Mouse (Mus musculus): ENCODE results near the gene Plekhj1.

GRCm38 (mm10) chr10:80832818-80833217, 34.4 kb upstream of the Plekhj1 start:
- no peak for TF ChIP-seq EP300 (IDR thresholded peaks at IDR 0.05)
- no peak for TF ChIP-seq CTCF (IDR thresholded peaks at IDR 0.05)

Measured in lung, postnatal 0 days (tissue).